Mouse (Mus musculus): Measurements from ENCODE around the gene Rab3gap2. TPM values are rescaled to one million over a fixed set of nuclear protein-coding genes. Genes with fewer than 3 reads are reported as not detected.

The Rab3gap2 gene
- polyA plus RNA-seq, 1 experiment from 2014 or later = 19.5 TPM

DNA sequence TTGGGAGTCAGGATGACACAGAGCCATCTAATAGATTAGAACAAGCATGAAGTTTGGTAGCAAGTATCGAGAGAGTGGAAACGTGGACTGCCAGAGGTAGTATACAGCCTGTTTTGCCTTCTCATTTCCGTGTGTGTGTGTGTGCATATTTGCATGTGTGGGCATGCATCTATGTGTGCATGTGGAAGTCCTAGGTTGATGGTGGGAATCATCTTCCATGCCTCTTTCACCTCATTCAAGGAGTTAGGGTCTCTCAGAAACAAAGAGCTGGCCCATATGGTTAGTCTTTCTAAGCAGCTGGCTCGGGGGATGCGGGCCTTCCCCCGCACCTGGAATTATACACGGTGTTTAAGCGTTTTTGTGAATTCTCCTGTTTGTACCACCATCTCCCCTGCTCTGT lies 125.9 kb downstream of the Rab3gap2 start:
- peaks cover 28% of the 10 kb centered on the region for H3K36me3 ChIP-seq
- DNase-seq (ENCODE audit: low spot score) = no peak
- no peaks in the 10 kb centered on the region for H3K27me3 ChIP-seq (ENCODE audit: low read depth, poor library complexity, severe bottlenecking)
- 94% methylated on average over 8 of the region's 8 CpGs for WGBS
- no peaks in the 10 kb centered on the region for H3K9me3 ChIP-seq (replicated peaks)
- peak overlapping the region; percentile 95 for H3K4me3 ChIP-seq
- H3K27ac ChIP-seq (replicated peaks) = peak overlapping the region; percentile 97; the same call in 1 of the 2 replicates
- peaks cover 36% of the 10 kb centered on the region for H3K4me1 ChIP-seq

DNA sequence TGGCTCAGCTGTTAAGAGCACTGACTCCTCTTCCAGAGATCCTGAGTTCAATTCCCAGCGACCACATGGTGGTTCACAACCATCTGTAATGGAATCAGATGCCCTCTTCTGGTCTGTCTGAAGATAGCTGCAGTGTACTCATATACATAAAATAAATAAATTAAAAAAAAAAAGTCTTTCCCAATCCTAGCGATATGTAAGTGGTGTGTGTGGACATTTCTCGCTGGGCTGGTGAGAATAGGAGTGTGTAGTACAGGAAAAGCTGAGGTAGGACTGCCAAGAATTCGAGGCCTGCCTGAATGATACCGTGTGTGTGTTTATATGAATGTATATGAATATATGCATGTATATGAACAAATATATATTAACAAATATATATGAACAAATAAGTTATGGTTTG lies 127.4 kb downstream of the Rab3gap2 start:
- H3K4me3 ChIP-seq = peak overlapping the region; percentile 60
- DNase-seq (ENCODE audit: low spot score) = no peak
- H3K27me3 ChIP-seq (ENCODE audit: low read depth, poor library complexity, severe bottlenecking) = no peaks in the 10 kb centered on the region
- H3K27ac ChIP-seq (replicated peaks) = peak overlapping the region; percentile 83; the same call in 1 of the 2 replicates
- H3K36me3 ChIP-seq = peaks cover 14% of the 10 kb centered on the region
- peaks cover 50% of the 10 kb centered on the region for H3K4me1 ChIP-seq
- no peaks in the 10 kb centered on the region for H3K9me3 ChIP-seq (replicated peaks)
- WGBS = 56% methylated on average over 5 of the region's 5 CpGs

DNA sequence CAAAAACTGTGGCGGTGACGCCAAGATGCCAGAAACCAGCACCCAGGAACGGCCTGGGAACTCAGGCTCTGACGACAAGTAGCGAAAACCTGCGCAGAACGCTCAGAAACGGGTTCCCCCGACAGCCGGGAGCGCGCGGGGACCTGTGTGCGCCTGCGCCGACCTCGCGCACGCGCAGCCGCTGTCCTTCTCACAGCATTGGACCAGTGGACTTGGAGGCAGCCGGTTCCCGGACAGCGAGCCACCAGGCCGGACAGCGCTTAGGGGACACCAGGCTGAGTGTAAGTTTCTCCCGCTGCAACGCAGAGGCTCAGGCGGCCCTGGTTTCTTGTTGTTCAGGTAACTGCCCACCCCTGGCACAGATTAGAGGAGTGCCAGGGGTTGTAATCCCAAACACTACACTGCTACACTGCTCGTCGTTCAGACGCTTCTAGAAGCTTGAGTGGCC lies 128.1 kb downstream of the Rab3gap2 start, which contains the start of gene Bpnt1:
TSS of gene Bpnt1 (plus strand) at position 167 of the 448 bp plus-strand sequence.
- H3K27me3 ChIP-seq (ENCODE audit: low read depth, poor library complexity, severe bottlenecking) = no peaks in the 10 kb centered on the region
- peaks cover 8% of the 10 kb centered on the region for H3K36me3 ChIP-seq
- no peaks in the 10 kb centered on the region for H3K9me3 ChIP-seq (replicated peaks)
- peak; percentile 90 for DNase-seq (ENCODE audit: low spot score)
- under 1% methylated on average over 32 of the region's 32 CpGs for WGBS
- peak within 1 kb of the TSS; percentile 83 for H3K27ac ChIP-seq (replicated peaks)
- H3K4me1 ChIP-seq = peaks cover 55% of the 10 kb centered on the region
- peak within 1 kb of the TSS; percentile 60 for H3K4me3 ChIP-seq

DNA sequence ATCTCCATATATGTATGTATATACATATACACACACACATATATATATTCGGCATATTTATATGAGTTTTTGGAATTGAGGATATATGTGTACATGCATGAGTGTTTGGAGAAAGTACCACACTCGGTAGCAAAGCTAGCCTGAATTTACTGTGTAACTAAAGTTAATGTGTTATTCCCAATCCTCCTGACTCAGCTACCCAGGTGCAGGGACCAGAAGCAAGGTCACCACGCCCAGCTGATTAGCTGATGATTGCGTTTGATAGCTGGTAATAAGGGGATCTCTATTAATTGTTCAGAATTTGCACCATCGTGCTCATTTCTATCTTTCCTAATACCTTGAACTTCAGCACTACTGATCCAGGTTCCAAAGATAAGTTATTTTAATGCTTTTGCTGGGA lies 129.7 kb downstream of the Rab3gap2 start:
- DNase-seq (ENCODE audit: low spot score) = no peak
- H3K27ac ChIP-seq (replicated peaks) = no peak overlapping the region
- H3K27me3 ChIP-seq (ENCODE audit: low read depth, poor library complexity, severe bottlenecking) = no peaks in the 10 kb centered on the region
- WGBS = 96% methylated on average over 5 of the region's 5 CpGs
- H3K36me3 ChIP-seq = peaks cover 16% of the 10 kb centered on the region
- no peaks in the 10 kb centered on the region for H3K9me3 ChIP-seq (replicated peaks)
- peaks cover 50% of the 10 kb centered on the region for H3K4me1 ChIP-seq
- no peak overlapping the region for H3K4me3 ChIP-seq

DNA sequence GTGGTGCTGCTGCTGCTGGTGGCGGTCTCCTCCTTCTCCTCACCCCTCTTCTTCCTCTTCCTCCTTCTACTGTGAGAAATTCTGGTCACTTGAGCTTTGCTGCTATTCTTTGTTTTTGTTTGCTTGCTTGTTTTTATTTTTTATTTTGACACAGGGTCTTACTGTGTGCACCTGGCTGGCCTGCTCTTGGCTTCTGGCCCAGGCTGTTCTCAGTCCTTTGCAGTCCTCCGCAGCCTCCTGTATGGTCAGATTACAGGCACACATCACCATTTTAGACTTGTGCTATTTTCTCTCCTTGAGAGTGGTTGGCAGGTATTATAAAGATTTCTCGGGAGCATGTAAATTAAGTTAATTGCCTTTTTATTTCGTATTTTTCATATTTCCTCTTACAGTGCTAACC lies 130.2 kb downstream of the Rab3gap2 start:
- H3K4me1 ChIP-seq = peaks cover 48% of the 10 kb centered on the region

DNA sequence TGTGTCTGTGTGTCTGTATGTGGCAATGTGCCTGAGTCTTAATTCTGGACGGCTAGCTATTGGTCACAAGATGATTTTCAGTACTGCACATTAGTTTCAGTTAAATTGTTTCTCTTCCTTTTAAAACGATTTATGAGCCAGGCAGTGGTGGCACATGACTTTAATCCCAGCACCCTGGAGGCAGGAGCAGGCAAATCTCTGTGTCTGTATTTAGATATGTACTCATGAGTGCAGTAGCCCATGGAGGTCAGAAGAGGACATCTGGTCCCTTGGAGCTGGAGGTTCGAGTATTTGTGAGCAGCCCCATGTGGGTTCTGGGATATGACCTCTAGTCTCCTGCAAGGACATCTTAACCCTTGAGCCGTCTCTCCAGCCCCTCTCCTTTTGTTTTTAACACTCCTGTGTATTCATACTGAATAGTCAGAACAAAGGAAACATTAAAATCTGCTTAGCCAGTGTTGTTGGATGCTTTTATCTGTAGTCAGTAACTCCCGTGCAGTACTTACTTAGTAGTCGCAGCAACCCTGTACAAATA lies 131.4 kb downstream of the Rab3gap2 start:
- H3K4me1 ChIP-seq = peaks cover 40% of the 10 kb centered on the region
- H3K36me3 ChIP-seq = peaks cover 31% of the 10 kb centered on the region
- no peak for DNase-seq (ENCODE audit: low spot score)
- no peak overlapping the region for H3K27ac ChIP-seq (replicated peaks)
- H3K27me3 ChIP-seq (ENCODE audit: low read depth, poor library complexity, severe bottlenecking) = no peaks in the 10 kb centered on the region
- H3K9me3 ChIP-seq (replicated peaks) = no peaks in the 10 kb centered on the region
- 74% methylated on average over 6 of the region's 6 CpGs for WGBS
- no peak overlapping the region for H3K4me3 ChIP-seq

More for the DNA sequence above, 130.2 kb downstream of the Rab3gap2 start:
- 93% methylated on average over 4 of the region's 4 CpGs for WGBS
- Histone ChIP-seq H3K9me3 (replicated peaks) (no peaks in the 10 kb centered on the region), H3K27me3 (ENCODE audit: low read depth, poor library complexity, severe bottlenecking) (no peaks in the 10 kb centered on the region), H3K27ac (replicated peaks) (no peak overlapping the region), H3K36me3 (peaks cover 20% of the 10 kb centered on the region), H3K4me3 (no peak overlapping the region)
- no peak for DNase-seq (ENCODE audit: low spot score)

MicroRNAs encoded within 50 kb of the gene (microRNA counts, 519-probe panel; counts per million panel counts)
- microRNA mmu-miR-194 = not detected
- not detected for microRNA mmu-miR-664

Small RNAs within 50 kb of the gene (microRNA-seq; reads per million reads assigned to microRNA genes)
- gene Mir194-1 = 0.90 reads per million
- gene Mir215 = not detected
- 6.0 reads per million, percentile 14 among the genes with 10 or more reads in this experiment for gene Mir664

Other genes with a start within 250 kb of the Rab3gap2 start
- 3.0 and 3.7 TPM in 2 replicates for gene Mark1, start 204.5 kb upstream of the Rab3gap2 start, polyA plus RNA-seq (2016; fragmentation: Nextera tagmentation; extraction: Ambion mirVana)
- 25.0 and 25.7 TPM in 2 replicates for gene Iars2, start 125.3 kb downstream of the Rab3gap2 start, polyA plus RNA-seq (2016; fragmentation: Nextera tagmentation; extraction: Ambion mirVana)
- gene Bpnt1, start 128.0 kb downstream of the Rab3gap2 start, polyA plus RNA-seq (2016; fragmentation: Nextera tagmentation; extraction: Ambion mirVana) = 30.7 and 31.8 TPM in 2 replicates
- gene Eprs, start 158.9 kb downstream of the Rab3gap2 start, polyA plus RNA-seq (2016; fragmentation: Nextera tagmentation; extraction: Ambion mirVana) = 152 and 157 TPM in 2 replicates

Data from midbrain, embryonic 10.5 days (tissue).